Mouse (Mus musculus) myocyte (in vitro differentiated cells): ENCODE data around the gene Trpd52l3.

Experiments used
- CEBPB ChIP-seq: IDR thresholded peaks from 2 replicates; pipeline ENCODE4 v1.6.1; 2011; ENCODE audit warnings: mild to moderate bottlenecking, moderate library complexity; ENCODE audit not compliant: poor library complexity, insufficient read depth, severe bottlenecking
- E2F4 ChIP-seq: IDR thresholded peaks from one replicate; pipeline ENCODE4 v1.6.1; 2011; ENCODE audit warnings: mild to moderate bottlenecking, control low read depth, moderate library complexity; ENCODE audit not compliant: insufficient read depth
- MYOG ChIP-seq, 3 experiments: IDR thresholded peaks; one replicate each; pipeline ENCODE4 v1.6.1; 2011; ENCODE audit warnings: control low read depth in 2 of 3, low read depth in 2 of 3, mild to moderate bottlenecking in 2 of 3; ENCODE audit not compliant: insufficient read length in 2 of 3, control insufficient read depth in 1 of 3, insufficient read depth in 1 of 3
- POLR2A ChIP-seq: IDR thresholded peaks from one replicate; pipeline ENCODE4 v1.6.1; 2011; ENCODE audit warnings: low read depth, mild to moderate bottlenecking, control low read depth, moderate library complexity; ENCODE audit not compliant: insufficient read length
- POLR2AphosphoS2 ChIP-seq: IDR thresholded peaks from one replicate; pipeline ENCODE4 v1.6.1; 2011; ENCODE audit warnings: low read depth, control low read depth; ENCODE audit not compliant: insufficient read length
- TCF12 ChIP-seq: IDR thresholded peaks from one replicate; pipeline ENCODE4 v1.6.1; 2011; ENCODE audit warnings: mild to moderate bottlenecking, control low read depth; ENCODE audit not compliant: poor library complexity, insufficient read depth, severe bottlenecking

DNA sequence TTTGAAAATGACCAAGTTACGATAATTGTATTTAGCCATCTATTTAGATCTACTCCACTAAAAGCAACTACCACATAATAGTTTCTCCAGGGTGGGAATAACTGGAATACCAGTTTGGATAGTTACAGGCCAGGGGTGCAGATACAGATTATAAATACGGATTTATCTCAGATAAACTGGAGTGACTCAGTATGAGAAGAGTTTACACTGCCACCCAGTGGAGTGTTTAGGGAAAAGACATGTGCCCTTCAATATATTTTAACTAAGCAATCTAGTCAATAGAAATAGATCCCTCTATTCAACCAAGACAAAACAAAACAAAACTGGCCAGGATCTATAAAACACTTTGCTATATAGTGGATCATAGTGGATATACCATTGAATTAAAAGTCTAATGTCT lies 24.7 kb upstream of the Trpd52l3 start:
- no peak for TF ChIP-seq E2F4
- TF ChIP-seq POLR2A: no peak
- TF ChIP-seq TCF12: no peak
- no peak for TF ChIP-seq POLR2AphosphoS2
- TF ChIP-seq CEBPB: no peak
- TF ChIP-seq MYOG (IDR thresholded peaks at IDR 0.05; ENCODE audit: control insufficient read depth in 1 of 3, insufficient read depth in 1 of 3, insufficient read length in 2 of 3, low read depth in 2 of 3): no peak
